Mouse (Mus musculus) hindbrain, embryonic 10.5 days (tissue): ENCODE measurements around the gene Rreb1. TPM values are rescaled to one million over a fixed set of nuclear protein-coding genes. Genes with fewer than 3 reads are reported as not detected.

ENCODE experiments used
- DNase-seq: peaks from one replicate; pipeline ENCODE4 v3.0.0-alpha.2; 2017; ENCODE audit warnings: low spot score
- H3K27ac ChIP-seq: fragments of 300-500 bp; sonication (generic); 2 replicates; pipeline ENCODE4 v1.5.1; 2016; ENCODE audit warnings: mild to moderate bottlenecking, moderate library complexity
- H3K27me3 ChIP-seq: fragments of 300-500 bp; sonication (generic); 2 replicates; pipeline ENCODE4 v1.6.1; 2016; ENCODE audit warnings: mild to moderate bottlenecking; ENCODE audit not compliant: poor library complexity, insufficient read depth, severe bottlenecking
- H3K36me3 ChIP-seq: fragments of 300-500 bp; sonication (generic); 2 replicates; pipeline ENCODE4 v1.6.1; 2016; ENCODE audit warnings: mild to moderate bottlenecking, moderate library complexity
- H3K4me1 ChIP-seq: fragments of 300-500 bp; sonication (generic); replicated peaks from 2 replicates; pipeline ENCODE4 v1.6.1; 2016; ENCODE audit warnings: mild to moderate bottlenecking
- H3K4me3 ChIP-seq: fragments of 300-500 bp; sonication (generic); 2 replicates; pipeline ENCODE4 v1.5.1; 2016; ENCODE audit warnings: mild to moderate bottlenecking, moderate library complexity
- H3K9me3 ChIP-seq: fragments of 300-500 bp; sonication (generic); 2 replicates; pipeline ENCODE4 v1.6.1; 2016; ENCODE audit warnings: mild to moderate bottlenecking, moderate library complexity
- WGBS: fragments of 180-500 bp; shearing (Covaris S2); methylation state at CpG from one replicate; pipeline ENCODE4 v1.1.7; 2016; 5-methylcytosine and 5-hydroxymethylcytosine counted together
- polyA plus RNA-seq: library from polyadenylated mRNA; unstranded; fragments of >200 nt; fragmentation: Nextera tagmentation; extraction: Ambion mirVana; gene quantifications from 2 replicates; pipeline ENCODE4 v1.2.1, GENCODE M21; 2016

Rreb1 gene
- polyA plus RNA-seq, 1 experiment from 2014 or later, result 7.7 TPM

- 51% methylated on average over 4 of the region's 4 CpGs for WGBS
- H3K9me3 ChIP-seq, result no peaks in the 10 kb centered on the region
- H3K4me1 ChIP-seq, result peaks cover 40% of the 10 kb centered on the region
- no peak overlapping the region; the same call in 1 of the 2 replicates for H3K4me3 ChIP-seq
- no peak overlapping the region for H3K27ac ChIP-seq
- no peak for DNase-seq
- 0 out of 2 replicates have a peak, but pooled peaks cover 4% of the 10 kb centered on the region for H3K27me3 ChIP-seq
- H3K36me3 ChIP-seq, result no peaks in the 10 kb centered on the region
Measured at GRCm38 (mm10) chr13:37853441-37853840, 75.2 kb downstream of the Rreb1 start.

GRCm38 (mm10) chr13:37854031-37854431 is 75.8 kb downstream of the Rreb1 start:
- peak; percentile 53 for DNase-seq
- Histone ChIP-seq H3K27me3 (0 out of 2 replicates have a peak, but pooled peaks cover 4% of the 10 kb centered on the region), H3K4me3 (peak overlapping the region; percentile 46), H3K4me1 (peaks cover 45% of the 10 kb centered on the region), H3K36me3 (no peaks in the 10 kb centered on the region), H3K27ac (peak overlapping the region; percentile 82), H3K9me3 (no peaks in the 10 kb centered on the region)
- 2% methylated on average over 14 of the region's 14 CpGs for WGBS

- Histone ChIP-seq H3K4me1 (peaks cover 48% of the 10 kb centered on the region), H3K4me3 (peak overlapping the region; percentile 46), H3K27me3 (0 out of 2 replicates have a peak, but pooled peaks cover 4% of the 10 kb centered on the region), H3K9me3 (no peaks in the 10 kb centered on the region), H3K36me3 (no peaks in the 10 kb centered on the region), H3K27ac (peak overlapping the region; percentile 82)
- WGBS, result 17% methylated on average over 14 of the region's 14 CpGs
- no peak for DNase-seq
Measured at GRCm38 (mm10) chr13:37854455-37855220, 76.4 kb downstream of the Rreb1 start.

GRCm38 (mm10) chr13:37855221-37855757 is 77.1 kb downstream of the Rreb1 start:
- H3K4me1 ChIP-seq, result peaks cover 52% of the 10 kb centered on the region

GRCm38 (mm10) chr13:37855765-37856164 is 77.6 kb downstream of the Rreb1 start:
- Histone ChIP-seq H3K4me1 (peaks cover 52% of the 10 kb centered on the region), H3K9me3 (no peaks in the 10 kb centered on the region), H3K27me3 (0 out of 2 replicates have a peak, but pooled peaks cover 4% of the 10 kb centered on the region), H3K27ac (no peak overlapping the region), H3K36me3 (no peaks in the 10 kb centered on the region), H3K4me3 (no peak overlapping the region)
- no peak for DNase-seq

More at GRCm38 (mm10) chr13:37855221-37855757, 77.1 kb downstream of the Rreb1 start:
- DNase-seq, result no peak
- no peak overlapping the region for H3K27ac ChIP-seq
- no peaks in the 10 kb centered on the region for H3K36me3 ChIP-seq
- 63% methylated on average over 3 of the region's 3 CpGs for WGBS
- no peaks in the 10 kb centered on the region for H3K9me3 ChIP-seq
- no peak overlapping the region for H3K4me3 ChIP-seq
- H3K27me3 ChIP-seq, result 0 out of 2 replicates have a peak, but pooled peaks cover 4% of the 10 kb centered on the region

- Histone ChIP-seq H3K4me3 (no peak overlapping the region), H3K4me1 (peaks cover 58% of the 10 kb centered on the region), H3K27me3 (0 out of 2 replicates have a peak, but pooled peaks cover 4% of the 10 kb centered on the region), H3K27ac (no peak overlapping the region), H3K36me3 (no peaks in the 10 kb centered on the region), H3K9me3 (no peaks in the 10 kb centered on the region)
- DNase-seq, result no peak
- 48% methylated on average over 2 of the region's 2 CpGs for WGBS
Measured at GRCm38 (mm10) chr13:37856537-37856936, 78.3 kb downstream of the Rreb1 start.

- no peaks in the 10 kb centered on the region for H3K36me3 ChIP-seq
- peak overlapping the region; percentile 86 for H3K27ac ChIP-seq
- 0 out of 2 replicates have a peak, but pooled peaks cover 4% of the 10 kb centered on the region for H3K27me3 ChIP-seq
- no peaks in the 10 kb centered on the region for H3K9me3 ChIP-seq
- H3K4me1 ChIP-seq, result peaks cover 68% of the 10 kb centered on the region
- peak overlapping the region; percentile 61 for H3K4me3 ChIP-seq
- WGBS, result under 1% methylated on average over 59 of the region's 59 CpGs
- DNase-seq, result peak; percentile 92
Measured at GRCm38 (mm10) chr13:37857284-37858065, 79.3 kb downstream of the Rreb1 start.

- no peak for DNase-seq
- H3K4me1 ChIP-seq, result peaks cover 74% of the 10 kb centered on the region
- 4% methylated on average over 19 of the region's 19 CpGs for WGBS
Measured at GRCm38 (mm10) chr13:37858066-37858501, 79.9 kb downstream of the Rreb1 start.

GRCm38 (mm10) chr13:37858508-37858907 is 80.3 kb downstream of the Rreb1 start:
- Histone ChIP-seq H3K36me3 (no peaks in the 10 kb centered on the region), H3K4me1 (peaks cover 77% of the 10 kb centered on the region), H3K4me3 (peak overlapping the region; percentile 61), H3K9me3 (no peaks in the 10 kb centered on the region), H3K27me3 (0 out of 2 replicates have a peak, but pooled peaks cover 4% of the 10 kb centered on the region), H3K27ac (peak overlapping the region; percentile 86)
- no peak for DNase-seq
- 24% methylated on average over 9 of the region's 9 CpGs for WGBS

More at GRCm38 (mm10) chr13:37858066-37858501, 79.9 kb downstream of the Rreb1 start:
- Histone ChIP-seq H3K27me3 (0 out of 2 replicates have a peak, but pooled peaks cover 4% of the 10 kb centered on the region), H3K9me3 (no peaks in the 10 kb centered on the region), H3K36me3 (no peaks in the 10 kb centered on the region), H3K4me3 (peak overlapping the region; percentile 61), H3K27ac (peak overlapping the region; percentile 86)

GRCm38 (mm10) chr13:37859782-37860181 is 81.6 kb downstream of the Rreb1 start:
- 74% methylated on average over 8 of the region's 8 CpGs for WGBS
- Histone ChIP-seq H3K4me1 (peaks cover 65% of the 10 kb centered on the region), H3K27me3 (0 out of 2 replicates have a peak, but pooled peaks cover 4% of the 10 kb centered on the region), H3K9me3 (no peaks in the 10 kb centered on the region), H3K36me3 (no peaks in the 10 kb centered on the region), H3K27ac (no peak overlapping the region), H3K4me3 (no peak overlapping the region)
- DNase-seq, result no peak

GRCm38 (mm10) chr13:37860204-37860603 is 82.0 kb downstream of the Rreb1 start:
- Histone ChIP-seq H3K9me3 (no peaks in the 10 kb centered on the region), H3K27ac (no peak overlapping the region), H3K4me3 (no peak overlapping the region), H3K4me1 (peaks cover 64% of the 10 kb centered on the region), H3K36me3 (no peaks in the 10 kb centered on the region), H3K27me3 (0 out of 2 replicates have a peak, but pooled peaks cover 4% of the 10 kb centered on the region)
- DNase-seq, result no peak
- WGBS, result 86% methylated on average over 3 of the region's 3 CpGs

GRCm38 (mm10) chr13:37860789-37861188 is 82.6 kb downstream of the Rreb1 start:
- WGBS, result 91% methylated on average over 3 of the region's 3 CpGs
- H3K36me3 ChIP-seq, result no peaks in the 10 kb centered on the region
- peaks cover 62% of the 10 kb centered on the region for H3K4me1 ChIP-seq
- H3K27me3 ChIP-seq, result 0 out of 2 replicates have a peak, but pooled peaks cover 1% of the 10 kb centered on the region
- DNase-seq, result no peak
- H3K9me3 ChIP-seq, result no peaks in the 10 kb centered on the region
- H3K4me3 ChIP-seq, result no peak overlapping the region
- no peak overlapping the region for H3K27ac ChIP-seq
